Mouse (Mus musculus): ENCODE results near the gene Hoxd13. TPM values are rescaled to one million over a fixed set of nuclear protein-coding genes. Genes with fewer than 3 reads are reported as not detected.

The Hoxd13 gene
- polyA plus RNA-seq, 1 experiment from 2014 or later: 0.06 TPM

GRCm38 (mm10) chr2:74686301-74686987, 18.3 kb downstream of the Hoxd13 start:
- H3K27ac ChIP-seq: no peak overlapping the region
- WGBS: 5% methylated on average over 17 of the region's 17 CpGs
- no peak overlapping the region for H3K4me2 ChIP-seq
- no peak overlapping the region for H3K9ac ChIP-seq
- peaks cover 10% of the 10 kb centered on the region; the same call in 1 of the 2 replicates for H3K4me1 ChIP-seq
- peaks cover 87% of the 10 kb centered on the region for H3K27me3 ChIP-seq (replicated peaks)
- H3K36me3 ChIP-seq (replicated peaks): no peaks in the 10 kb centered on the region
- H3K9me3 ChIP-seq: no peaks in the 10 kb centered on the region
- H3K4me3 ChIP-seq: no peak overlapping the region
- no peak for ATAC-seq (replicated peaks)

GRCm38 (mm10) chr2:74686988-74687697, 19.0 kb downstream of the Hoxd13 start:
- H3K4me1 ChIP-seq: peaks cover 7% of the 10 kb centered on the region; the same call in 1 of the 2 replicates

DNA sequence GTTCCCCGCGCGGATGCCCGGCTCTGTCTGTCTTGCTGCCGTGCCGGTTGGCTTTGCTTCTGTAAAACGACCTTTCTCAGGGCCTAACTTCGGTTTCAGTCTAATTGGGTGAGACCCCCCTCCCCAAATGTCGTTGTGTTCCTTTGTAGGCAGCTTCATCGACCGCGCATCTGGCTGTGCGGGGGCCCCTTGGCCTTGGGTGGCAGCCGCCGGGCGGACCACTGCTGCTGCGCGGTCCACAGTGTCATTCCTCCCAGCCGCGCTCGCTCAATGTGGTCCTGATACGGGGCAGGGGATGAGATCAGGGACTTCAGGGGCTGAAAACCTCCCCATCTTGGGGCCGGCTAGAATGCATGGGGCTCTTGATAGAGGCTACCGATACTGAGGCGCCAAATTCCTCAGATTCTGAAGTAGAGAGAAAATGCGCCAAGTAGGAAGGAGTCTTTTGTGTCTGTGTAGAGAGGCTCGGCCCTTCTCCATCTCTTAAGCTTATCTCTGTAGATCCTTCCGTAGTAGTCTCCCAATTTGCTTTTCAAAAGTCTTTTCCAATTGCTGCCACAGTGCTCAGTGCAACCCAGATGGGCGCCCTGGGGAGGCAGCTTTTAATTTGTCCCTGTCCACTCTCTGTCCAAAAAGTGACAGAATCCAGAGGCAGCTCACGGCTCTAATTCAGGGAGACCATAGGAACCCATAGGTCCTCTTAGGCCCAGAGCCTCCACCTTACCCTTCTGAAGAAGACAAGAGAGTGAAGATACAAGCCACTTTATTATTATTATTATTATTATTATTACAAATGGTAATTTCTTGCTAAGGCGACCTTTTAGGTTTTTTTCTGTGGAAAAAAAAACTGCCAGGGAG, 19.8 kb downstream of the Hoxd13 start:
- peaks cover 88% of the 10 kb centered on the region for H3K27me3 ChIP-seq (replicated peaks)
- no peak overlapping the region for H3K4me2 ChIP-seq
- H3K4me1 ChIP-seq: no peaks in the 10 kb centered on the region
- no peak overlapping the region for H3K9ac ChIP-seq
- no peaks in the 10 kb centered on the region for H3K9me3 ChIP-seq
- no peak overlapping the region for H3K4me3 ChIP-seq
- no peak overlapping the region for H3K27ac ChIP-seq
- H3K36me3 ChIP-seq (replicated peaks): no peaks in the 10 kb centered on the region
- no peak for ATAC-seq (replicated peaks)
- under 1% methylated on average over 31 of the region's 31 CpGs for WGBS

More at GRCm38 (mm10) chr2:74686988-74687697, 19.0 kb downstream of the Hoxd13 start:
- Histone ChIP-seq H3K9ac (no peak overlapping the region), H3K27me3 (replicated peaks) (peaks cover 87% of the 10 kb centered on the region), H3K36me3 (replicated peaks) (no peaks in the 10 kb centered on the region), H3K4me3 (no peak overlapping the region), H3K27ac (no peak overlapping the region), H3K9me3 (no peaks in the 10 kb centered on the region), H3K4me2 (no peak overlapping the region)
- WGBS: 1% methylated on average over 27 of the region's 27 CpGs
- ATAC-seq (replicated peaks): no peak

GRCm38 (mm10) chr2:74688795-74689573, 20.9 kb downstream of the Hoxd13 start:
- H3K9me3 ChIP-seq: no peaks in the 10 kb centered on the region
- H3K4me2 ChIP-seq: no peak overlapping the region
- no peak overlapping the region for H3K27ac ChIP-seq
- peaks cover 88% of the 10 kb centered on the region for H3K27me3 ChIP-seq (replicated peaks)
- no peak overlapping the region for H3K9ac ChIP-seq
- no peak for ATAC-seq (replicated peaks)
- no peak overlapping the region for H3K4me3 ChIP-seq
- 3% methylated on average over 12 of the region's 12 CpGs for WGBS
- H3K4me1 ChIP-seq: no peaks in the 10 kb centered on the region
- H3K36me3 ChIP-seq (replicated peaks): no peaks in the 10 kb centered on the region

- H3K4me2 ChIP-seq: no peak overlapping the region
- no peak for ATAC-seq (replicated peaks)
- peaks cover 88% of the 10 kb centered on the region for H3K27me3 ChIP-seq (replicated peaks)
- no peaks in the 10 kb centered on the region for H3K4me1 ChIP-seq
- no peak overlapping the region for H3K27ac ChIP-seq
- no peaks in the 10 kb centered on the region for H3K9me3 ChIP-seq
- no peak overlapping the region for H3K9ac ChIP-seq
- no peak overlapping the region for H3K4me3 ChIP-seq
- no peaks in the 10 kb centered on the region for H3K36me3 ChIP-seq (replicated peaks)
- WGBS: under 1% methylated on average over 24 of the region's 24 CpGs
Observed at GRCm38 (mm10) chr2:74689574-74690337, 21.6 kb downstream of the Hoxd13 start.

DNA sequence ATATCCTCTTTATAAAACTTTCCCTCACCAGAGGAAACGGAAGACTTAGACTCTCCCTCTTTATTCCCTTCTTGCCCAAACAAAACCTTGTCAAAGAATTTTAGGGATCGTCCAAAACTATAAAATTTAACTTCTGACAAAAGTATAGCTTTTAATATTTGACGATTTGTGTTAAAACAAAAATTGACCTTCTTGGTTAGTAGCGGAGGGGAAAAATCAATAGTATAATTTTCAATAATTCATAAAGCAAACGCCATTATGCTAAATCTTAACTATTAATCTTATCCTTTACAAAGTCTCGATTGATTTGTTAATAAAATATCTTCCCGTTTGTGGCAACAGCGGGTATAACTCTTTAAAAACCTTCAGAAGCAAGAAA, 22.2 kb downstream of the Hoxd13 start:
- Histone ChIP-seq H3K4me1 (no peaks in the 10 kb centered on the region), H3K27ac (no peak overlapping the region), H3K4me2 (no peak overlapping the region), H3K9me3 (no peaks in the 10 kb centered on the region), H3K27me3 (replicated peaks) (peaks cover 88% of the 10 kb centered on the region), H3K4me3 (no peak overlapping the region), H3K9ac (no peak overlapping the region), H3K36me3 (replicated peaks) (no peaks in the 10 kb centered on the region)
- 9% methylated on average over 8 of the region's 8 CpGs for WGBS
- ATAC-seq (replicated peaks): no peak

GRCm38 (mm10) chr2:74691022-74691951, 23.2 kb downstream of the Hoxd13 start, which contains the start of gene Hoxd10:
TSS of gene Hoxd10 (plus strand) at chr2:74691924.
- Histone ChIP-seq H3K4me2 (no peak within 1 kb of the TSS), H3K9me3 (no peaks in the 10 kb centered on the region), H3K27me3 (replicated peaks) (peaks cover 93% of the 10 kb centered on the region), H3K27ac (no peak within 1 kb of the TSS), H3K9ac (no peak within 1 kb of the TSS), H3K4me3 (no peak within 1 kb of the TSS), H3K36me3 (replicated peaks) (no peaks in the 10 kb centered on the region), H3K4me1 (no peaks in the 10 kb centered on the region)
- ATAC-seq (replicated peaks): no peak
- 1% methylated on average over 56 of the region's 56 CpGs for WGBS

DNA sequence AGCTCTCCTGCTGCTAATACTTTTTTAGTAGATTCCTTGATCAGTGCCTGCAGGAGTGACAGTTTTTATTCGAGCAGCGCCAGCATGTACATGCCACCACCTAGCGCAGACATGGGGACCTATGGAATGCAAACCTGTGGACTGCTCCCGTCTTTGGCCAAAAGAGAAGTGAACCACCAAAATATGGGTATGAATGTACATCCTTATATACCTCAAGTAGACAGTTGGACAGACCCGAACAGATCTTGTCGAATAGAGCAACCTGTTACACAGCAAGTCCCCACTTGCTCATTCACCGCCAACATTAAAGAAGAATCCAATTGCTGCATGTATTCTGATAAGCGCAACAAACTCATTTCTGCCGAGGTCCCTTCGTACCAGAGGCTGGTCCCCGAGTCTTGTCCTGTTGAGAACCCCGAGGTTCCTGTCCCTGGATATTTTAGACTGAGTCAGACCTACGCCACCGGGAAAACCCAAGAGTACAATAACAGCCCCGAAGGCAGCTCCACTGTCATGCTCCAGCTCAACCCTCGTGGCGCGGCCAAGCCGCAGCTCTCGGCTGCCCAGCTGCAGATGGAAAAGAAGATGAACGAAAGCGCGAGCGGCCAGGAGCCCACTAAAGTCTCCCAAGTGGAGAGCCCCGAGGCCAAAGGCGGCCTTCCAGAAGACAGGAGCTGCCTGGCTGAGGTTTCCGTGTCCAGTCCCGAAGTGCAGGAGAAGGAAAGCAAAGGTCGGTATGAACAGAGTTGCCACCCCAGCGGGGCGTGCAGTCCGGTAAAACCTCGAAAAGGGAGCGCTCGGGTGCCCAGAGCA, 24.1 kb downstream of the Hoxd13 start:
- Histone ChIP-seq H3K9ac (no peak overlapping the region), H3K27me3 (replicated peaks) (peaks cover 93% of the 10 kb centered on the region), H3K4me1 (no peaks in the 10 kb centered on the region), H3K4me2 (no peak overlapping the region), H3K4me3 (no peak overlapping the region), H3K27ac (no peak overlapping the region), H3K36me3 (replicated peaks) (no peaks in the 10 kb centered on the region), H3K9me3 (no peaks in the 10 kb centered on the region)
- WGBS: 4% methylated on average over 35 of the region's 35 CpGs
- no peak for ATAC-seq (replicated peaks)

- WGBS: 2% methylated on average over 20 of the region's 20 CpGs
Observed at GRCm38 (mm10) chr2:74692808-74693431, 24.8 kb downstream of the Hoxd13 start.

More at GRCm38 (mm10) chr2:74692808-74693431, 24.8 kb downstream of the Hoxd13 start:
- Histone ChIP-seq H3K9me3 (no peaks in the 10 kb centered on the region), H3K4me2 (no peak overlapping the region), H3K4me3 (no peak overlapping the region), H3K4me1 (peaks cover 5% of the 10 kb centered on the region; the same call in 1 of the 2 replicates), H3K36me3 (replicated peaks) (no peaks in the 10 kb centered on the region), H3K27me3 (replicated peaks) (peaks cover 93% of the 10 kb centered on the region), H3K9ac (no peak overlapping the region), H3K27ac (no peak overlapping the region)
- no peak for ATAC-seq (replicated peaks)
